Mouse (Mus musculus) kidney, adult 18-20 months (tissue): Measurements from ENCODE around the gene 5730455P16Rik.
"Not testable (repeated sequence)": the region's sequence is repeated elsewhere in the genome, so short reads cannot be mapped to it uniquely, and the experiment has no call there.

ENCODE experiments used
- DNase-seq: peaks from one replicate; pipeline ENCODE4 v3.0.0; 2021

5730455P16Rik gene

DNA sequence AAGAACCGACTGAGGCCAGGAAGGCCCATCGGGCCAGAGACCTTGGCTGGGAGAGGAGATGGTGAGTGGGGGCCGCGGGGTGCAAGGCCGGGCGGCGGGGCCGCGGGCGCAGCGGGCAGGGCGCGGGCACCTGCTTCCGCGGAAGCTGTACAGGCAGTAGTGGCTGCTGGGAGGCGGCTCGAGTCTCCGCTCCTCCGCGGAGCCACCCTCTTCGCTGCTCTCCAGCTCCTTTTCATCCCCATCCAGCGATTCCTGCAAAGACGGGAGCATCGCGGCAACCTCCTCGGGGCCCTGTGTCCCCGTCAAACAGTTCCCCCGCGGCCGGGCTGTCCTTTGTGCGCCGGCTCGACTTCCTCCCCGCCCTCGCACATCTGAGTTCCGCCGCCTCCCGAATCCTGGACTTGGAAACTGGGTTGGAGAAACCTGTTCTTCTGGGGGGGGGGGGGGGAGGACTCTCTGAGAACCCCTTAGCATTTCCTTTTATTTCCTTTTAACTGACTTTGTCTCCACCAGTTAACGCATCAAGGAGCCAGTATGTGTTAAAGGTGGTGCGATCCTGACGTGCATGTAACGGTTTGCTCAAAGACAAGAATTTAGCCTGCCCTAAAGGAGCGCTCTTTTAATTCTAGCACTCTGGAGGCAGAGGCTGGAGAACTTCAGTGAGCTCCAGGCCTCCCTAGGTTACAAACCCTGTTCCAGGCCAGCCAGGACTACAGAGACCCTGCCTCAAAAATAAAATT is at the start of gene 5730455P16Rik:
5730455P16Rik (minus strand) TSS at position 323 of the 740 bp plus-strand sequence.
- peak; percentile 86 for DNase-seq

DNA sequence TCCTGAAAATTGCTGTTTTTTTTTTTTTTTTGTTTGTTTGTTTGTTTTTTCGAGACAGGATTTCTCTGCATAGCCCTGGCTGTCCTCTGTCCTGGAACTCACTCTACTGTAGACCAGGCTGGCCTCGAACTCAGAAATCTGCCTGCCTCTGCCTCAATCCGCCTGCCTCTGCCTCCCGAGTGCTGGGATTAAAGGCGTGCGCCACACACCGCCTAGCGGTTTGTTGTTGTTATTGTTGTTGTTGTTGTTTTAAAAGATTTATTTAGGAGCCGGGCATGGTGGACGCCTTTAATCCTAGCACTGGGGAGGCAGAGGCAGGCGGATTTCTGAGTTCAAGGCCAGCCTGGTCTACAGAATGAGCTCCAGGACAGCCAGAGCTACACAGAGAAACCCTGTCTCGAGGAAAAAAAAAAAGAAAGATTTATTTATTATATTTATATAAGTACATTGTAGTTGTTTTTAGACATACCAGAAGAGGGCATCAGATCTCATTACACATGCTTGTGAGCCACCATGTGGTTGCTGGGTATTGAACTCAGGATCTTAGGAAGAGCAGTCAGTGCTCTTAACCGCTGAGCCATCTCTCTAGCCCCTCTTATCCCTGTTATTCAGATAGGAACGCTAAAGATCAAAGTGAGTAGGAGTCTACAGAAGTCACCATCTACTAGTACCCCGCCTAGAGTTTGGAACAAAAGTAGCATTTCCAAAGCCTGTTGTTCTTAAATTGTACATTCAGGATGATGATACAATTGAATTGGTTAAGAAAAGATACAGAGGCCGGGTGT is 48.4 kb upstream of the 5730455P16Rik start:
- DNase-seq = not testable (repeated sequence)

DNA sequence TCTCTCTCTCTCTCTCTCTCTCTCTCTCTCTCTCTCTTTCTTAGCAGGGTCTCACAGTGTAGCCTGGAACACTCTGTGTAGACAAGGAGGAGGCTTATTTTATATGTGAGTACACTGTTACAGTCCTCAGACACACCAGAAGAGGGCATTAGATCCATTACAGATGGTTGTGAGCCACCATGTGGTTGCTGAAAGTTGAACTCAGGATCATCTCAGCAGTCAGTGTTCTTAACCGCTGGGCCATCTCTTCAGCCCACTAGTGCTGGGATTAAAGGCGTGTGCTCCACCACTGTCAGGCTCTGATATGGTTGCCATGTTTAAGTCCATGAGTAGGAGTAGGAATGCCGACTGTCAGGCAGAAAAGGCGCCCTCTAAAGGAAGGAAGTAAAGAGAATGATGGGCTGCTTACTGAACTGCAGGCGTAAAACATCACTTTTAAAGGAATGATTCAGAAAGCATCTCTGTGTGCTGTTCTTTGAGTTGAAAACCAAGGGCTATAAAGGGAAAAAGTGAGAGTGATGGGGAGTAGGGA is 47.5 kb upstream of the 5730455P16Rik start:
- no peak for DNase-seq

DNA sequence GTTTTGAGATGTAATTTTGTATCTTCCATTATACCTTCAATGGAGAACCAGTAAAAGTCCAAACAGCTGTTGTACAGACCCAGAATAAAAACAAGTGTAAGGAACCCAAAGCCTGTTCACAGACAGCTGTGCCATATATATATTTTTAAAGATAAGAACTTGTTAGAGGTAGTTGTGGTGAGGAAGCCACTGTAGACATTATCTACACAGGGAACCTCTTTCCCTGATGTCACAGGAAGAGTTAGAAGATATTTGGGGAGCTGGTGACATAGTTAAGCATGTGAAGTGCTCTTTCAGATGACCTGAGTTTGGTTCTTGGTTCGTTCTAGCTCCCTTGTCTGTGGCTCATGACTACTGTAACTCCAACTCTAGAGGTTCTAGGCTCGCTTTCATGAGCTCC is 46.9 kb upstream of the 5730455P16Rik start:
- no peak for DNase-seq

DNA sequence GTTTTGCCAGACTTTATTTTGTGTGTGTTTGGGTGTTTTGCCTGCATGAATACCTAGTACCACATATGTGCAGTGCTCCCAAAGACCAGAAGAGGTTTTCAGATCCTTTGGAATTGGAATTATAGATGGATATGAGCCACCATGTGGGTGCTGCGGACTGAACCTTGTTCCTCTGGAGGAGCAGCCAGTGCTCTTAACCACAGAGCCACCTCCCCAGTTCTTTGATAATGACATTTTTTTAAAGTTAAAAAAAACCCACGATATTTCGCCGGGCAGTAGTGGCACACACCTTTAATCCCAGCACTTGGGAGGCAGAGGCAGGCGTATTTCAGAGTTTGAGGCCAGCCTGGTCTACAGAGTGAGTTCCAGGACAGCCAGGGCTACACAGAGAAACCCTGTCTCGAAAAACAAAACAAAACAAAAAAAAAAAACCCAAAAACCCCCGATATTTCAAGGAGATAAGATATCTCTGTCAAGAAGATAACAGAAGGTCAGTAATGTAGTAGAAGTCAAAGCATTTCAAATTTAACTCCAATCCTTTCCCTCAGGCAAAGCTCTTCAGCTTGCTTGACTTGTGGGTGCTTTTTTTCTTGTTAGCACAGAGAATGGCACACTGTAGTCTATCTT is 43.7 kb upstream of the 5730455P16Rik start:
- DNase-seq = no peak

DNA sequence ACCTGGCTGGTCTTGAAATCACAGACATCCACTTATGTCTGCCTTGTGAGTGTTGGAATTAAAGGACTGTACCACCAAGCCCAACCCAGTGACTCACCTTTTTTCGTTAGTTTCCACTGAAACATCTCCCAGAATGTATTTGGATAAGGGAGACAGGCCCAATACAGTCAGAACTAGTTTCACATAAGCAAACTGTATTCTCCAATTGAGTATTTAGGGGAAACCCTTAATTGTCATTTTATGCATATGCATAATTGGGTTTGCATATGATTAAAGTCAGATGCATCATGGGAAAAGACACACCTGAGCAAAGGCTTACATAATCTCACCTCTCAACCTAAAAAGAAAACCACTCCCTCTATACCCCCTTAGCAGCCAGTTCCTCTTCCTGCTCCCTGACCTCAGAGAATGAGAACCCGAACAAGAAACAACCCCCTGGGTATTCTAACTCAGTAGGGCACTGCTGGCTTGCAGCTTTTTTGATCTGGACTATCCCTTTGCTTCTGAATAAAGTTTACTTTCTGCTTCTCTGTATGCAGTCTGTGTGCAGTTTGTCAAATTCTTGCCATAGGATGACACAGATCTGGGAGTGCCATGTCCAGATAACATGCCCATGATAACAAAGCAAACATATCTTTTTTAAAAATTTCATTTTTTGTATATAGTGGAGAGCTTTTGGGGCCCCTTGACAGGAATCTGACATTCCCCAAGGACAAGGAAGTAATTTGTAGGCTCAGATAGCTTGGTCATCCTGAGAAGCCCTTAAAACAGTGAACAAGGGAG is 42.6 kb upstream of the 5730455P16Rik start:
- DNase-seq = no peak

DNA sequence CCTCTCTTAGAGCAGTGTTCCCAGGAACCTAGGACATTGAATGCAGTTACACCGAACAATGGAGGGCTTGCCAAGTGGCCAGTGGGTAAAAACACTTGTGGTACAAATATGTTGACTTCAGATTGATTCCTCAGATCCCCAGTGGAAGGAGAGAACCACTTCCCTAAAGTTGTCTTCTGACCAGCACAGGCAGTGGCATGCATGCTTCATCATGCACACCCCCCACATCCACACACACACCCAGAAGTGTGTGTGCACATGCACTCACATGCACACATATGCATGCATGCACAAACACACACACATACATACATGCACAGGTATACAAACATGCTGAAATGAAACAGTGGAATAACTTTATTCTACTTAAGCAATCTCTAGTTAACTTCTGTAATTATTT is 41.9 kb upstream of the 5730455P16Rik start:
- DNase-seq = no peak

DNA sequence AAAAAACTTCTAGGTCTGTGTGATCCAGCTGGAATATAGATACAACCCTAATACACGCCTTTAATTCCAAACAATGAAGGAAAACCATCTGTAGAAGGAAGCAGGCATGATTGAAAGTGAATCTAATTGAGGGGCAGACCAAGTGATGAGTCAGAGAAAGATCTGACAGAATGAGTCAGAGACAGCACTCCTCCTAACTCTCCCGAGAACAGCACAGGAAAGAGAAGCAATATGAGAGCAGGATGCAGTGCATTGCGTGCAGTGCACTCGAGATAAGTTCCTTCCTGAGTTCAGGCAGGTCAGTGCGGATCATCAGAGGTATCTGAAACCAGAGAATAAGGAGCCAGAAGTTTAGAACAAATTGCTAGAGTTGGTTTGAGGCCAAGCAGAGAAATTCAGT is 39.3 kb upstream of the 5730455P16Rik start:
- DNase-seq = no peak

DNA sequence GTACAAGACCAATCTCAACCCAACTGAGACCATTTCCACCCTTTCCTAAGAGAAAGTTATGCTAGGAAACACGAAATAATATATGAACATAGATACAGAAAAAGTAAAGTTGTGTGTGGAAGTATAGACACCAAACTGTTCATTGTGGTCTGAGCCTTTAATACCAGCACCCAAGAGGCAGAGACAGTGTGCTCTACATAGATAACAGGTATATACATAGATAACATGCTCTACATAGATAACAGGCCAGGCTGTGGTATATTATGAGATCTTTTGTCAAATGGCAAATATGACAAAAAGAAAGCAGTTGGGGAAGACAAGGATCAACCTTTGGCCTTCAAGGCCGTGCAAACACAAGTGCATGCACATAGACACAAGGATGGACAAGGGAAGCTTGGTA is 32.5 kb upstream of the 5730455P16Rik start:
- DNase-seq = no peak

DNA sequence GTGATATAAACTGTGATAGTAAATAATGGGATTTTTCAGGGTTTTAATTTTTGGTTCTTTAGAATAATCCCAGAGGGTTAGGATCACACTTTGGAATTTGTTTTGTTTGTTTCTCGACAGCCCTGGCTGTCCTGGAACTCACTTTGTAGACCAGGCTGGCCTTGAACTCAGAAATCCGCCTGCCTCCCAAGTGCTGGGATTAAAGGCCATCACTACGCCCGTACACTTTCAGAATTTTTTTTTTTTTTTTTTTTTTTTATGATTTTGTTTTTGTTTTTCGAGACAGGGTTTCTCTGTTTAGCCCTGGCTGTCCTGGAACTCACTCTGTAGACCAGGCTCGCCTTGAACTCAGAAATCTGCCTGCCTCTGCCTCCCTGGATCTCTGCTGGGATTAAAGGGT is 30.0 kb upstream of the 5730455P16Rik start:
- not testable (repeated sequence) for DNase-seq

DNA sequence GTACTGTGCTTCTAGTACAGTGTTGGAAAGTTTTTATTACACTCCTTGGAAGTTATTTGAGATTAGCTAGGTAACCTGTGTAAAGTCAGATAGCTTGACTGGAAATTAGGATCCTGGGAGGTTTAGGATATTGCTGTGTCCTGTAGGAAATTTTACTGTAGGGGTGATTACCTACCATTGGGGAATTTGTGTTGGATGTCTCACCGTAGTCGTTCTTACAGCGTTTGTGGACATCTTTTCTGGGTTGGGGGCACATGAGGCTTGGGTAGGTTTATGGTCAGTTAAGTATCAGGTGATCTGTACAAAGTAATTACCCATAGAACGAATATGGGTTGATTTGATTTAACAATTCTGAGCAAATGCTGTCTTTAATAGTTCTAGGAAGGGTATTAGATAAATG is 18.8 kb upstream of the 5730455P16Rik start:
- DNase-seq = no peak

DNA sequence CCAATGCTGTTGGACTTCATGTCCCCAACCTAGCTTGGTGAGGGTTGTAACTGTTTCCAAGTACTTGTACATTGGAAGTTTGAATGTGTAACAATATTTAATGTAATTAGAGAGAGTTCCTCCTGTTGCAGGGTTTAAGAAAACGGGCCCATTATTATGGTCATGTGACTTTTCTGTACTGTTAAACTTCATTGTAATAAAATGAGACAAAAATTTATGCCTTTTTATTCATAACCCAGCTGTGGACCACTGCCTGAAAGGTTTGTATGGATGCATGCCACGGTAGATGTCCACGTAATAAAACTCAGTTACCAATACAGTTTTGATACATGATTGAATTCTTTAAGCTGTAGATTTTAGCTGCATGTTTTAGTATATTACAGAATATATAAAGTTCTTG is 18.1 kb upstream of the 5730455P16Rik start:
- DNase-seq = no peak

DNA sequence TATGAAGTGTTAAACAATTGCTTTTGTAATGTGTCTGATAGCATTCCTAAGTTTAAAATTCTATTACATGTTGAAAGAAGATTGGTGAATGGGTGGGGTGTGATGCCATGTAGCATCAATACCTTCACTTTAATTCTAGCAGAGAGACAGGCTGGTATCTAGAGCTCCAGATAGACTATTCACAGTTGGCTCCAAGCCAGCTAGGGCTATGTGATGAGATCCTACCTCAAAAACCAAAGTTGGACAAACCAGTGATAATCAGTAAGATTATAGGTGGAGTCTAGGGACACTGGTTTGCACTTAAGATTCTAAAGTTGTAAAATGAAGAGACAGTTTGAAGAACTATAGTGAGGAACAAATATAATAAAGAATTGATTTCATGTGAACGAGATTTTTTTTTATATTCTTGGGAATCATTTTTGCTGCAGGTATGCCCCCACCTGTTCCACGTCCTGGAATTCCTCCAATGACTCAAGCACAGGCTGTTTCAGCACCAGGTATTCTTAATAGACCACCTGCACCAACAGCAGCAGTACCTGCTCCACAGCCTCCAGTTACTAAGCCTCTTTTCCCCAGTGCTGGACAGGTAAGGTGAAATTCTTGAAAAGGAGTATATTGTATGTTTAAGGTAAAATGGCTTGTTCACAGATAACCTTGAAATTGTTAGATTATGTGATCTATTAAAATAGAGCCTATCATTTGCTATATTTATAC is 13.7 kb upstream of the 5730455P16Rik start:
- DNase-seq = no peak

DNA sequence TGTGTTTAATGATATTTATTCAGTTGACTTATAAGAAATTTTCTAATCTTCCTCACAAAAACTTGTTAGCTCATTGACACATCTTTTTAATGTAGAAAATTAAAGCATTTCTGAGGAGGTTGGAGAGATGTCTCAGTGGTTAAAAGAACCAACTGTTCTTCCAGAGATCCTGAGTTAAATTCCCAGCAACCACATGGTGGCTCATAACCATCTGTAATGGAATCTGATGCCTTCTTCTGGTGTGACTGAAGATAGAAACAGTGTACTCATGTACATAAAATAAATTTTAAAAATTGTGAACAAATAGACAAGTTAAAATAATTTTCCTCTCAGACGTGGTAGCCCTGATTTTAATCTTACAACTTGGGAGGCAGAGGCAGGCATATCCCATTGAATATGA is 12.1 kb upstream of the 5730455P16Rik start:
- DNase-seq = no peak

DNA sequence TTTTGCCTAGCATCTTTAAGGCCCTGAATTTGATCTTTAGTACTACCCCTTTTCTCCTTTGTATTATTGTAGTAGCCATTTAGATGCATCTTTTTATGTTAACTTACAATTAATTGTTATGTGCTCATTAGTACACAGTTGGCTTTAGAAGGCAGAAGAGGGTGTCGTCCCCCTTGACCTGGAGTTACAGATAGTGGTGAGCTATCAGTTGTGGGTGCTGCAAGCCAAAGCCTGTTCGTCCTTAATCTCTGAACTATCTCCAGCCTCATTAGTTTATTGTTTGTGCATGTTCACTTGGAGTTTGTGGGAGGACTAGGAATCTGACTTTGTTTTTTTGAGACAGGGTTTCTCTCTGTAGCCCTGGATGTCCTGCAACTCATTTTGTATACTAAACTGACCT is 9.0 kb upstream of the 5730455P16Rik start:
- DNase-seq = no peak

DNA sequence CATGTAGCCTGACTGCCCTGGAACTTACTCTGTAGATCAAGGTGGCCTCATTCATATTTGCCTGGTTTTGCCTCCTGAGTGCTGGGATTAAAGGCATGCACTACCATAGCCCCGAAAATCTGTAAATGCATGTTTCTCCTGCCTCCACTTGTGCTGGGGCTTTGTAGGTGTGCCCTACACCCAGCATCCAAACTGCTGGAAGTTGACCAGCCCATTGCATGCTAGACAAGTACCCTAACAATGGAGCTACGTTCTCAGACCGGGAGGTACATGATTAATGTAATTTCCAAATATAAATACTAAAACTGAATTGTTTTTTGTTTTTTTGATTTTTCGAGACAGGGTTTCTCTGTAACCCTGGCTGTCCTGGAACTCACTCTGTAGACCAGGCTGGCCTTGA is 7.2 kb upstream of the 5730455P16Rik start:
- no peak for DNase-seq

DNA sequence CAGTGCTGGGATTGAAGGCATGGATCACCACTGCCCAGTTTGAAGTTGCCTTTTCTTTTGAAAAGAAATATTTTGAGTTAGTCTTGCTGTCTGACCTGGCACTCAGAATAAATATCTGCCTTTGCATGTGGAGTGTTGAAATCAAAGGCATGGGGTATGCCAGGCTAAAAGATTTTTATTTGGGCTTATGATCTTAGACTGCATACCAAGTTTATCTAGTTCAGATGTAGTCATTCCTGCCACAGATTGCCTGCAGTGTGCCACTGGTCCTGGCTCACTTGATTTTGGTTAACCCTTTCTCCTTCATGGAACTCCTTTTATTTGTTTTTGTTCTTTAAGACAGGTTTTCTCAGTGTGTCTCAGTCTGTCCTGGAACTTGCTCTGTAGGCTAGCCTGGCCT is 6.6 kb upstream of the 5730455P16Rik start:
- no peak for DNase-seq

DNA sequence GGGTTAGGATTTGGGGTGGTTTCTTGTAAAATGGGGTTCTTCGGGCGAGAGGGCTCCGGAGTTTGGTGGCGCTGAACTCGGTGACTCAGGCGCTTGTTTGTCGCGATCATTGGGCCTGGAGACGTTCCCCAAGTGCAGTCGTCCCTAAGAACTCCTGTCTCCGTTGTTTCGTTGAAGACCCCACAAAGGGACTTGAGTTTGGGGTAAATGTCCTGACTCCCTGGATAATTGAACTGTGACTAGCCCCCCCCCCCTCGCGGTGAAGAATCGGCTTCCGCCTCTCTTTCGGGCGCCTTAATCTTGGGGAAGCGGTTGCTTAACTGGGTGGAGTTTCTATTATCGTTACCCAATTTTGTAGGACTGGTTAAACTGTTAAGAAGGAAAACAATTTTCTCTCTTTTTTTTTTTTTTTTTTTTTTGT is 5.8 kb upstream of the 5730455P16Rik start:
- no peak for DNase-seq

DNA sequence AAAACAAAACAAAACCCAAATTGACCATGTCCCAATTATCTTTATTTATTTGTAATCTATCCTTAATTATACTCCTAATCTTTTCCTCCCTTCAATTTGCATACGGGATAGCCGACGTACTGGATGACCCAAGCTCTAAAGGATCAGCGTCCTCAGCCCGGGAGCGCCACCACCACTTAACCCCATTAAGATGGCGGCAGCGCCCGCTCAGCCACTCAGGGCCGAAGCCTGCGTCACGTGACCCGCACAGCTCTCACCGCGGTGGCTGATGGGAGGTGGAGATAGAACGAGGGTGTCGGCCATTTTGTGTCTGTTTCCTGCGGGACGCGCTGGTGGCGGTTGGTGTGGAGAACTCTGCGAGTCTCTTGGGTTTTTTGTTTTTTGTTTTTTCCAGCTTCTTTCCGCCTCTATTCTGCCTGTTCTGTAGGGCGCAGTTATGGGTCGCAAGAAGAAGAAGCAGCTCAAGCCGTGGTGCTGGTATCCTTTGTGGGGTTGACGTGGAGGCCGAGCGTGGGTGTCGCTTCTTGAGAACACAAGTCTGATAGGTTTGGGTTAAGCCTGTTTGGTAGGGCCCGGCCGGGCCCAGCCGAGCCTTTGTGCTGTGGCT is 5.3 kb upstream of the 5730455P16Rik start, which contains the start of gene Zfp207:
Zfp207 (plus strand) TSS at position 261 of the 607 bp plus-strand sequence.
- peak; percentile 99 for DNase-seq

DNA sequence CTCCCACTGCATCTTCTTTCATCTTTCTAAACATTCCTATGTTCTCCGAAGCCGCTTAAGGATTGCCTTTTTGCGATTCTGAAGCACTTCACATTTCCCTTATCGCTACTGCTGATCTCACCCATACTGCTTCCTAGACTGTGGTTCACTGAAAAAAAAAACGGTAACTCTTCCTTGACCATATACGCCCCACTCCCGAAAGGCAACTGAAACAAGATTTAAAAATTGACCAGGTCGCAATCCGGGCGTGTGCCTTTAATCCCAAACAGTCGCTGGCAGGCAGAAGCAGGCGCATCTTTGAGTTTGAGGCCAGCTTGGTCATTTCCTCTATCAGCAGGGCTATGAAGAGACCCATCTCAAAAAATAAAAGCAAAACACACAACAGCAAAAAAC is 4.8 kb upstream of the 5730455P16Rik start:
- no peak for DNase-seq

DNA sequence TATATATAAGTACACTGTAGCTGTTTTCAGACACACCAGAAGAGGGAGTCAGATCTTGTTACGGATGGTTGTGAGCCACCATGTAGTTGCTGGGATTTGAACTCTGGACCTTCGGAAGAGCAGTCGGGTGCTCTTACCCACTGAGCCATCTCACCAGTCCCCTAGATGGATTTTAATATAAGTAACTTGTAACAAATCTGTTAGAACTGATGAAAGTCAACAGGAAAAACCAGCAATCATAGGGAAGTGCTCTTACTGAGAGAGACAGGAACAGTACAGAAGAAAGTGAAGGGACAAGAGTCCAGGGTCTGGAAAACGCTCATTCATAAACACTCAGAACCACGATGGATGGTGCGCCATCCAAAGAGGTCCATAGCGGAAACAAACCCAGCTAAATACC is 1.4 kb upstream of the 5730455P16Rik start:
- not testable (repeated sequence) for DNase-seq
